Mouse (Mus musculus) kidney, adult 8-10 months (tissue): Measurements from ENCODE around the gene Tbxas1.
A peak's percentile ranks its signal among the peaks of the same experiment; 100 is the strongest.

Experiments used
- DNase-seq, 2 experiments: peaks; one replicate each; pipeline ENCODE4 v3.0.0; 2022

Tbxas1 gene

GRCm38 (mm10) chr6:39005267-39005944, 130.2 kb downstream of the Tbxas1 start:
- no peak for DNase-seq

GRCm38 (mm10) chr6:39005945-39006572, 130.9 kb downstream of the Tbxas1 start:
- no peak for DNase-seq

- no peak for DNase-seq
Measured at GRCm38 (mm10) chr6:39007223-39007622, 132.0 kb downstream of the Tbxas1 start.

GRCm38 (mm10) chr6:39008116-39008515, 132.9 kb downstream of the Tbxas1 start:
- no peak for DNase-seq

GRCm38 (mm10) chr6:39013034-39013832, 138.0 kb downstream of the Tbxas1 start:
- no peak for DNase-seq

GRCm38 (mm10) chr6:39017942-39018341, 142.7 kb downstream of the Tbxas1 start:
- DNase-seq: no peak

- peak in 1 of 2 experiments; percentile 27 for DNase-seq
Measured at GRCm38 (mm10) chr6:39018805-39019204, 143.6 kb downstream of the Tbxas1 start.

DNA sequence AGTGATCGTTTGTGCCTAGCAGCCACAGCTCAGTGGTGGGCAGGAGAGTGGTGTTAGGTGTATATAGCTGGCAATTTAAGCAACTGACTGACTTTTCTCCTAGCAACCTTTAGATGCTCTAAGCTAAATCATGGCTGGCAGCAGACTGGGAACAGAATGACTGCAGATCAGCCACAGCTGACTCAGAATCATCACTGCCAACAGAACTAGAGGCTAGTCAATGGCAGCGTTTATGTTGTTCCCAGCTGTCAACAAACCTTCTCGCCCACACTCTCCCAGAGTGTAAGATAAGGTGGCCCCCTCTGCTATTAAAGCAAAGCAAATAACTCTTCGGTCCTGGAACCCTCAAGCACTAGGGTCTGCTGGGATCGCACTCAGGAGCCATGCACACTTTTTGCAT, 144.0 kb downstream of the Tbxas1 start:
- DNase-seq: no peak

- no peak for DNase-seq
Measured at GRCm38 (mm10) chr6:39021909-39022308, 146.7 kb downstream of the Tbxas1 start.

GRCm38 (mm10) chr6:39022461-39023181, 147.4 kb downstream of the Tbxas1 start:
- DNase-seq: no peak

DNA sequence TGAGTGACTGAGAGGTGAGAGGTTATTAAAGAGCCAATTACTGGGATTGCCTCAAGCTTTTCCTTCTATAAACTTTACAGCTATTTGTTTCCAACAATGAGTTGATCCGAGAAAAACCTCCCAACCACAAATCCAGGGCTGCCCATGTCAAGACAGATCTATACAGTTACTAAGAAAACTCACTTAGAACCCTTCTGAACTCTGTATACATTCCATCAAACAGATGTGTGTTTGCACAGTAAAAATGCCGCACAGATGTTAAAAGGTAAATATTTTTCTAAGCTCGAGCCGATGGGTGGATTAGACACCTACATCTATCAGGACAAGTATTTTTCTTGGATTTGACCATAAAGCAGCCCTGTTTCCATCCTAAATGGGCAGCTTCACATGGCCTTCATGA, 149.4 kb downstream of the Tbxas1 start:
- DNase-seq: no peak

- DNase-seq: no peak
Measured at GRCm38 (mm10) chr6:39025038-39025437, 149.8 kb downstream of the Tbxas1 start.

GRCm38 (mm10) chr6:39030714-39031113, 155.5 kb downstream of the Tbxas1 start:
- no peak for DNase-seq

GRCm38 (mm10) chr6:39033676-39034075, 158.5 kb downstream of the Tbxas1 start:
- DNase-seq: no peak

DNA sequence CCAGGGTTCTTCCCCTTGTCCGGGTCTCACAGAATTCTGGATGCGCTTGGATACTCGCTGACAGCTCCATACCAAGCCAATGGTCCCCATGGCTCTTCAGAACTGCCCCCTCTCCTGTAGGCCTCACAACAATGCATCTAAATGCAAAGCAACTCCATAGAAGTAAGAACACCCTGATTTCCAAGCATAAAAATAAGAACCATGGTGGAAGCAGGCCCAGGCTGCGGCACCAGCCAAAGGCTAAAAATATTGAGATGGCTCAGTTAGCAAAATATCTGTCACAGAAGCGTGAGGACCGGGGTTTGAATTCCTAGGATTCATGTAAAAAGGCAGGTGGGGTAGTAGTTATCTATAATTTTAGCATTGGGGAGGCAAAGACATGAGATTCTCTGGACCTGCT, 159.8 kb downstream of the Tbxas1 start:
- DNase-seq: no peak

- DNase-seq: peak in 1 of 2 experiments; percentile 35
Measured at GRCm38 (mm10) chr6:39036204-39036603, 161.0 kb downstream of the Tbxas1 start.

DNA sequence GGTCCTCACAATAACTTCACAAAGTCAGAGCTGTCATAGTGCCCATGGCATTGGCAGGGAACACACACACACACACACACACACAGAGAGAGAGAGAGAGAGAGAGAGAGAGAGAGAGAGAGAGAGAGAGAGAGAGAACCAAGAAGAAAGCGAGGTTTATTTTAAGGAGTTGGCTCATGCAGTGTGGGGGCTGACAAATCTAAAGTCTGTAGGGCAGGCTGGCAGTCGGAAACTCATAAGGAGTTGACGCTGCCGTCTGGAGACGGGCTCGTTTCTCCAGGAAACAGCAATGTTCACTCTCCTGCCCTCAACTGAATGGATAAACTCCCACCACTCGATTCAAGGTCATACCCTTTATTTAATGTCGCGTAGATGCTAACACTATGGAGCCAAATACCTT, 165.2 kb downstream of the Tbxas1 start:
- DNase-seq: no peak

GRCm38 (mm10) chr6:39049141-39049540, 173.9 kb downstream of the Tbxas1 start:
- no peak for DNase-seq

GRCm38 (mm10) chr6:39050836-39051235, 175.6 kb downstream of the Tbxas1 start:
- DNase-seq: no peak

DNA sequence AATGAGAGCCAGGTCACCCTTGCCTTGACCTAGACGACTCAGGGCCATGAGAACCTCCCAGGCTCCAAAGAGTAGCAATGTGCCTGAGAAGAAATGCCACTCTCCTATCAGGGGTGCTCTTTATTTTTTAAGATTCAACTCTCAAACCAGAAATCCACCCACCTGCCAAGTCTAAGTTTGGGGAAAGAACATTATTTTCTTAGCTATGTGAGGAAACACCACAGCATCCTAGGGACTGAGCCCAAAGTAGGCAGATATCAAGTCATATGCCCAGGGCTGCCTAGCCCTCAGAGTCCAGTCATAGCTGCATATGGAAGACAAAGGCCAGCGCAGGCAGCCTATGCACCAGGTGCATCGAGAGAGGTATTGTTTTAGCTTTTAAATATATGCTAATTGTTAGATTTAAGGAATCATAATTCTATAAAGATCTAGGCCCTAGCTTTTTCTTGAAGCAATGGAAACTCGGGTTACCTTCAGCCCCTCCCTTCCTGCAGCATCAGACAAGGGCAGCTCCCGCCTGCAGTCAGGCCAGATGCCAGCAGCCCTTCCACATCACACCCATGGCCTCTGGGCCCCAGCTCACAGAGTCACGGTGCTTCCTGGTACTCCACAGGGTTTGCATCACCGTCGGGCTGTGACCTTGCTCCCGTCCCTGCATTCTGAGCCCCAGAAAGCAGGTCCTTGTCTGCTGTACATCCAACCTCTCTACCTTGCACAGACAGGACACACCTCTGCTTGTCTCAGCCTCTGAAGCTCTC, 176.8 kb downstream of the Tbxas1 start:
- DNase-seq: no peak

DNA sequence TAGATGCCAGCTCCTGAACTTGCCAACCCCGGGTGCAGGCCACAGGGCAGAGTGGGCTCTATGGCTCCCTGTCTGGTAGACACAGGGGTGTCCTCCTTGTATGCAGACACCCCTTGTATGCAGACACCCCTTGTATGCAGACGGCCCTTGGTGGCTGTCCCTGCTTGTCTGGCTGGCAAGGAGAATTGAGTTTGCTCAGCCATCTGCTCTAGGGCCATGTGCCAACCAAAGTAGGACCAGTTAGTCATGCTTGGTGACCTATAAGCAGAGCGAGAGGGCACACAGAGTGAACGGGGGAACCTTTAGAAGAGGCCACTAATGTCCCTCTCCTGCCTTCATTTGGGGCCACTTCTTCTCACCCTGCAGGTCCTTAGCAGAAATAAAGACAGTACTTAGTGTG, 177.4 kb downstream of the Tbxas1 start:
- DNase-seq: no peak

GRCm38 (mm10) chr6:39054206-39054864, 179.1 kb downstream of the Tbxas1 start:
- DNase-seq: no peak
